Mouse (Mus musculus) skeletal muscle tissue, postnatal 0 days (tissue): ENCODE data around the gene BC049715. TPM values are rescaled to one million over a fixed set of nuclear protein-coding genes. Genes with fewer than 3 reads are reported as not detected.

Source experiments
- microRNA-seq, 2 experiments: library from miRNA; unstranded; fragments of <30 nt; microRNA quantifications; one replicate each; pipeline ENCODE4; 2016
- polyA plus RNA-seq: library from polyadenylated mRNA; unstranded; fragments of >200 nt; fragmentation: Nextera tagmentation; extraction: Ambion mirVana; gene quantifications from 2 replicates; pipeline ENCODE4 v1.2.1, GENCODE M21; 2015

The BC049715 gene
- polyA plus RNA-seq = 0.50 and 0.60 TPM in 2 replicates

DNA sequence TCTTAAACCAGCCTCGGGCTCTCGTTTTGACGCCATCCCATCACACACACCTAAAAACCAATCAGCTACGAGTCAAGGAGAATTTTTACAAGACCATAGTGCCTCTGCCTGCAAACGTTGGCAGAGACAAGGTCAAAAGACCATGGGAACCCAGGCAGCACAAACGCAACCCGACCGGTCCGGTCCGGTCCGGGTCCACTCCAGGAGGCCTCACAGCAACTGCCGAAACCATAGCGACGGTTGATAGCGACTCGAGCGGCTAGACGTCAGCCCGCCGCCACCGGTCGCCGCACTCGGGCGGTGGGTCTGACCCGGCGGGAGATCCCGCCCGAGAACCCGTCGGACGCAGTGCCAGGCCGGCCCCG, at the start of gene BC049715:
TSS of gene BC049715 (plus strand) at position 111 of the 365 bp plus-strand sequence.

GRCm38 (mm10) chr6:136781377-136781986, 45.9 kb upstream of the BC049715 start, which contains the start of gene Gucy2c:
Gene Gucy2c (minus strand): TSS chr6:136781765.

GRCm38 (mm10) chr6:136803739-136804633, 23.4 kb upstream of the BC049715 start, which contains the start of gene Hist4h4:
Gene Hist4h4 (minus strand): TSS chr6:136804415.

GRCm38 (mm10) chr6:136808014-136808417, 19.4 kb upstream of the BC049715 start, which contains the start of gene H2afj:
Gene H2afj (plus strand): TSS chr6:136808244.

GRCm38 (mm10) chr6:136827881-136828561, 595 bp downstream of the BC049715 start, which contains the start of gene Wbp11:
Gene Wbp11 (minus strand): TSS chr6:136828233.

GRCm38 (mm10) chr6:136835352-136835751, 7.9 kb downstream of the BC049715 start, which contains the start of gene Smco3:
Gene Smco3 (minus strand): TSS chr6:136835452.

GRCm38 (mm10) chr6:136857186-136857872, 29.9 kb downstream of the BC049715 start, which contains the start of gene Art4:
Gene Art4 (minus strand): TSS chr6:136857733.

DNA sequence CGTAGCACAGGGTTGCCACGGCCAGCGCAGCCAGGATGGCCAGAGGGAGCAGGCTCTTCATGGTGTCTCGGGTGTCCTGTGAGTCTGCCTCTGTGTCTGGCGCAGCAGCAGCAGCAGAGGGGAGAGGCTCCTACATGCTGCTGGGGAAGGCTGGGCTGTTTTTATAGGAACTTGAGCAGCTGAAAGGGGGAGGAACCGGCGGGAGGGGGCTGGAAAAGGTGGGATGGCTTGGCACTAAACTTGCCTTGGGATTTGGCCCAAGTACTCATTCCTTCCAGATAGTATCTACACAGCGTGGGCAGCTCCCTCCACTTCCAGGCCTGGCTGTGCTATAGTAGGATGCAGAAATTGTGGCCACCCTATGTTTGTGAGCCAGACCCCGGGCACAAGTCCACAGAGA, 48.2 kb downstream of the BC049715 start, which contains the start of gene Mgp:
TSS of gene Mgp (minus strand) at position 154 of the 400 bp plus-strand sequence.

Small RNA genes lying within 50 kb of the gene (microRNA-seq; reads per million reads assigned to microRNA genes)
- 0 reads per million in 2 experiments for gene Gm44364

Other genes starting within 250 kb of the BC049715 start
- 16.5 and 26.2 TPM in 2 replicates for gene Plbd1, start 165.7 kb upstream of the BC049715 start, polyA plus RNA-seq
- not detected in 2 replicates for gene Gucy2c, start 45.9 kb upstream of the BC049715 start, polyA plus RNA-seq
- gene Hist4h4, start 23.2 kb upstream of the BC049715 start, polyA plus RNA-seq = 0.26 and 0.28 TPM in 2 replicates
- 38.7 and 55.9 TPM in 2 replicates for gene H2afj, start 19.4 kb upstream of the BC049715 start, polyA plus RNA-seq
- 53.0 and 56.4 TPM in 2 replicates for gene Wbp11, start 607 bp downstream of the BC049715 start, polyA plus RNA-seq
- gene Smco3, start 7.8 kb downstream of the BC049715 start, polyA plus RNA-seq = 0.96 and 1.1 TPM in 2 replicates
- gene Art4, start 30.1 kb downstream of the BC049715 start, polyA plus RNA-seq = 0.30 and 0.36 TPM in 2 replicates
- 124 and 127 TPM in 2 replicates for gene Mgp, start 48.2 kb downstream of the BC049715 start, polyA plus RNA-seq
- 0.50 and 0.55 TPM in 2 replicates for gene Erp27, start 94.6 kb downstream of the BC049715 start, polyA plus RNA-seq
- not detected in 2 replicates for gene Pde6h, start 96.2 kb downstream of the BC049715 start, polyA plus RNA-seq
- gene Arhgdib, start 114.3 kb downstream of the BC049715 start, polyA plus RNA-seq = 47.1 and 65.8 TPM in 2 replicates